Mouse (Mus musculus): Measurements from ENCODE around the gene Chia1. TPM values are rescaled to one million over a fixed set of nuclear protein-coding genes. Genes with fewer than 3 reads are reported as not detected.
"Not testable (repeated sequence)": the region's sequence is repeated elsewhere in the genome, so short reads cannot be mapped to it uniquely, and the experiment has no call there.

The Chia1 gene
- total and polyA plus RNA-seq, 3 experiments = 0.31 TPM; not detected in 2

DNA sequence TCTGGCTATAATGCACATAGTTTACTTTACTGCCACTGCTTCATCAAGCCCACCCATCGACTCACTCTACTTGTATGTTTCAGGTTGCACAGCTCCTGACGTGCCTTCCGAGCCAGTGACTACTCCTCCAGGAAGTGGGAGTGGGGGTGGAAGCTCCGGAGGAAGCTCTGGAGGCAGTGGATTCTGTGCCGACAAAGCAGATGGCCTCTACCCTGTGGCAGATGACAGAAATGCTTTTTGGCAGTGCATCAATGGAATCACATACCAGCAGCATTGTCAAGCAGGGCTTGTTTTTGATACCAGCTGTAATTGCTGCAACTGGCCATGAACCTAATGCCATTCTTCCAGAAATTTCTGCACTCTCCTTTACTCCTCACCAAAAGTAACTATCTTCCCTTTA is 18.7 kb downstream of the Chia1 start:
- no peak for TF ChIP-seq POLR2A (IDR thresholded peaks at IDR 0.05; ENCODE audit: insufficient read depth, low read depth, low read length)
- no peak for TF ChIP-seq EP300 (IDR thresholded peaks at IDR 0.05; ENCODE audit: insufficient read depth, low read depth, low read length)
- Histone ChIP-seq H3K9ac (ENCODE audit: low read depth, low read length) (no peak overlapping the region), H3K27me3 (ENCODE audit: control insufficient read depth, insufficient read depth, low read length) (no peaks in the 10 kb centered on the region), H3K79me2 (replicated peaks; ENCODE audit: control insufficient read depth, insufficient read depth, low read length) (no peaks in the 10 kb centered on the region), H3K27ac (no peak overlapping the region), H3K4me3 (no peak overlapping the region), H3K4me1 (ENCODE audit: control insufficient read depth, insufficient read depth, low read length) (no peaks in the 10 kb centered on the region), H3K36me3 (ENCODE audit: control insufficient read depth, insufficient read depth, low read length) (no peaks in the 10 kb centered on the region)
- no peak for DNase-seq
- intact Hi-C loops (cut with DNase I) = no loop called here
- WGBS = 39% methylated on average over 5 of the region's 5 CpGs

DNA sequence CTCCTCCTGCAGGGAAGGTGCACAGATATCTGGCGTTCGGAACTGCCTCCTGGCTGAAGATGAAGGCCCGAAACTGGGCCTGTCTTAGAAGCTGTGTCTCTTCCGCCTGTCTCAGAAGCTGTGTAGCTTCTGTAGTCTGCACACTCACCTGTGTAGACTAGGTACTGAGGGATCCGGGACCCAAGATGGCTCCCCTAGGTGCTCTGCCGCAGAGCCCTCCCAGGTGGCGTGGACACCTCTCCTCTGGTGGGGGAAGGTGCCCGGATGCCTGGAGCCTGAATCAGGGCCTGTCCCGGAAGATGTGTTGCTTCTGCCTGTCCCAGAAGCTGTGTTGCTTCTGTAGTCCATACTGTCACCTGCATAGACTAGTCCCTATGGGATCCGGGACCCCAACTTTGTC is 31.1 kb downstream of the Chia1 start:
- H3K27me3 ChIP-seq (ENCODE audit: control insufficient read depth, insufficient read depth, low read length) = no peaks in the 10 kb centered on the region
- 83% methylated on average over 10 of the region's 10 CpGs for WGBS
- no peak overlapping the region for H3K4me3 ChIP-seq
- no peaks in the 10 kb centered on the region for H3K4me1 ChIP-seq (ENCODE audit: control insufficient read depth, insufficient read depth, low read length)
- DNase-seq = no peak
- intact Hi-C loops (cut with DNase I) = no loop called here
- TF ChIP-seq CTCF (IDR thresholded peaks at IDR 0.05) = no peak
- no peak for TF ChIP-seq POLR2A (IDR thresholded peaks at IDR 0.05; ENCODE audit: insufficient read depth, low read depth, low read length)
- no peak for TF ChIP-seq EP300 (IDR thresholded peaks at IDR 0.05; ENCODE audit: insufficient read depth, low read depth, low read length)
- no peak overlapping the region for H3K27ac ChIP-seq
- H3K9ac ChIP-seq (ENCODE audit: low read depth, low read length) = no peak overlapping the region
- no peaks in the 10 kb centered on the region for H3K79me2 ChIP-seq (replicated peaks; ENCODE audit: control insufficient read depth, insufficient read depth, low read length)
- no peaks in the 10 kb centered on the region for H3K36me3 ChIP-seq (ENCODE audit: control insufficient read depth, insufficient read depth, low read length)

DNA sequence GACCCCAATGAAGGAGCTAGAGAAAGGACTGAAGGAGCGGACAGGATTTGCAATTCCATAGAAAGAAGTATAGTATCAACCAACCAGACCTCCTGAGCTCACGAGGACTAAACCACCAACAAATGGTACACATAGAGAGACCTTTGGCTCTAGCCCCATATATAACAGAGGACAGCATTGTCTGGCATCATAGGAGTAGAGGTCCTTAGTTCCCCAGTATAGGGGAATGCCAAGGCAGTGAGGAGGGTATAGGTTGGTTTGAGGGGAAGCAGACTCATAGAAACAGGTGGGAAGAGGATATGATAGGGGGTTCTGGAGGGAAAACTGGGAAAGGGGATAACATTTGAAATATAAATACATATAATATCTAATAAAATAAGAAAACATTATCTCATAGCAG is 41.4 kb downstream of the Chia1 start:
- no peak for DNase-seq
- H3K27ac ChIP-seq = no peak overlapping the region
- 70% methylated on average over 2 of the region's 2 CpGs for WGBS
- H3K79me2 ChIP-seq (replicated peaks; ENCODE audit: control insufficient read depth, insufficient read depth, low read length) = no peaks in the 10 kb centered on the region
- intact Hi-C loops (cut with DNase I) = no loop called here
- H3K27me3 ChIP-seq (ENCODE audit: control insufficient read depth, insufficient read depth, low read length) = no peaks in the 10 kb centered on the region
- H3K36me3 ChIP-seq (ENCODE audit: control insufficient read depth, insufficient read depth, low read length) = no peaks in the 10 kb centered on the region
- no peak overlapping the region for H3K9ac ChIP-seq (ENCODE audit: low read depth, low read length)
- no peak overlapping the region for H3K4me3 ChIP-seq
- no peak for TF ChIP-seq POLR2A (IDR thresholded peaks at IDR 0.05; ENCODE audit: insufficient read depth, low read depth, low read length)
- no peak for TF ChIP-seq CTCF (IDR thresholded peaks at IDR 0.05)
- no peak for TF ChIP-seq EP300 (IDR thresholded peaks at IDR 0.05; ENCODE audit: insufficient read depth, low read depth, low read length)
- no peaks in the 10 kb centered on the region for H3K4me1 ChIP-seq (ENCODE audit: control insufficient read depth, insufficient read depth, low read length)

DNA sequence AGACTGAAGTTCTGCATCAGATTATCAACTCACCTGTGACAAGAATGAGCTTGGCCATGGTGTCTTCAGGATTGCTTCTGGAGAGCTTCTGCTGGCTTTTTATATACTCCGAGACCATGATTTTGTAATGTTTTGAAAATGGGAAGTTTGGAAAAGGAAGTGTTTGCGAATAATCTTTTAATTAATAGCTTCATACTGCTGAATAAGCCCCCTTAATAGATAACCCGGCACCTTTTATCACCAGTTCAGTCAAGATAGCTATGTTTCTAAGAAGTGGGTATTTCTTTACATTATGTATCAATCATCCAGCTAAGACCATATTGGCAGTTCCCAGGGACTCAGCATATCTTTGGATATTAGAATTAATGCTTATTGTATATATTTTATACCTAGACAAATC is 54.4 kb downstream of the Chia1 start, which contains the start of gene Chil3:
Chil3 (minus strand) TSS at position 101 of the 400 bp plus-strand sequence.
- H3K9ac ChIP-seq (ENCODE audit: low read depth, low read length) = no peak within 1 kb of the TSS
- no peaks in the 10 kb centered on the region for H3K27me3 ChIP-seq (ENCODE audit: control insufficient read depth, insufficient read depth, low read length)
- H3K27ac ChIP-seq = no peak within 1 kb of the TSS
- no peak within 1 kb of the TSS for H3K4me3 ChIP-seq
- DNase-seq = no peak
- intact Hi-C loops (cut with DNase I) = no loop called here
- H3K79me2 ChIP-seq (replicated peaks; ENCODE audit: control insufficient read depth, insufficient read depth, low read length) = no peaks in the 10 kb centered on the region
- WGBS = 71% methylated on average over 3 of the region's 3 CpGs
- H3K4me1 ChIP-seq (ENCODE audit: control insufficient read depth, insufficient read depth, low read length) = no peaks in the 10 kb centered on the region
- H3K36me3 ChIP-seq (ENCODE audit: control insufficient read depth, insufficient read depth, low read length) = no peaks in the 10 kb centered on the region
- no peak for TF ChIP-seq CTCF (IDR thresholded peaks at IDR 0.05)
- no peak for TF ChIP-seq POLR2A (IDR thresholded peaks at IDR 0.05; ENCODE audit: insufficient read depth, low read depth, low read length)
- TF ChIP-seq EP300 (IDR thresholded peaks at IDR 0.05; ENCODE audit: insufficient read depth, low read depth, low read length) = no peak

DNA sequence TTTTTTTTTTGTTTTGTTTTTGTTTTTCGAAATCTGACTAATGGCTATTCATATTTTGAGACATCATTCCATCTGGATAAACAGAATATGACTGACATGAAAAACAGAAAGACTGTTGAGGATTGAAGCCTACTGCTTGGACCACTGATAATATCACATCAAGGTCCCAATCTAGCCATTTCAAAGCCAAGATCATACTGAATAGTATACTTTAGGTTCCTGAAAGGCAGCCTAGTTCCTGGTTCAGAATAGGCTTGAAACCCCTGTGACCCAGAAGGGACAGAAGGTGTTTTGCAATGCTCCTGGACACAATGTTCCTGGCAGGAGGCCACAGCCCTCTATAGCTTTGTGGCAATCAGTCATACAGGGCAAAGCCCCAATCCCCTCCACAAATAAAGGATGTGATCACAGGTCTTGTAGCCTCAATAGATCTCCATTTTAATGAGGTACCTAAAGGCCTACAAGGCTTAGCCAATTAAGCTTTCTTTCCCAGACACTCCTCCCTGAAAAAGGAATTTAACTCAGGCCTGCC is 57.6 kb downstream of the Chia1 start:
- Histone ChIP-seq H3K9ac (ENCODE audit: low read depth, low read length) (no peak overlapping the region), H3K4me1 (ENCODE audit: control insufficient read depth, insufficient read depth, low read length) (no peaks in the 10 kb centered on the region), H3K79me2 (replicated peaks; ENCODE audit: control insufficient read depth, insufficient read depth, low read length) (no peaks in the 10 kb centered on the region), H3K4me3 (no peak overlapping the region), H3K27ac (no peak overlapping the region), H3K36me3 (ENCODE audit: control insufficient read depth, insufficient read depth, low read length) (no peaks in the 10 kb centered on the region), H3K27me3 (ENCODE audit: control insufficient read depth, insufficient read depth, low read length) (no peaks in the 10 kb centered on the region)
- DNase-seq = peak in 1 of 2 experiments; percentile 28
- intact Hi-C loops (cut with DNase I) = no loop called here
- TF ChIP-seq EP300 (IDR thresholded peaks at IDR 0.05; ENCODE audit: insufficient read depth, low read depth, low read length) = no peak
- no peak for TF ChIP-seq CTCF (IDR thresholded peaks at IDR 0.05)
- TF ChIP-seq POLR2A (IDR thresholded peaks at IDR 0.05; ENCODE audit: insufficient read depth, low read depth, low read length) = no peak
- 33% methylated on average over 1 of the region's 1 CpGs for WGBS

DNA sequence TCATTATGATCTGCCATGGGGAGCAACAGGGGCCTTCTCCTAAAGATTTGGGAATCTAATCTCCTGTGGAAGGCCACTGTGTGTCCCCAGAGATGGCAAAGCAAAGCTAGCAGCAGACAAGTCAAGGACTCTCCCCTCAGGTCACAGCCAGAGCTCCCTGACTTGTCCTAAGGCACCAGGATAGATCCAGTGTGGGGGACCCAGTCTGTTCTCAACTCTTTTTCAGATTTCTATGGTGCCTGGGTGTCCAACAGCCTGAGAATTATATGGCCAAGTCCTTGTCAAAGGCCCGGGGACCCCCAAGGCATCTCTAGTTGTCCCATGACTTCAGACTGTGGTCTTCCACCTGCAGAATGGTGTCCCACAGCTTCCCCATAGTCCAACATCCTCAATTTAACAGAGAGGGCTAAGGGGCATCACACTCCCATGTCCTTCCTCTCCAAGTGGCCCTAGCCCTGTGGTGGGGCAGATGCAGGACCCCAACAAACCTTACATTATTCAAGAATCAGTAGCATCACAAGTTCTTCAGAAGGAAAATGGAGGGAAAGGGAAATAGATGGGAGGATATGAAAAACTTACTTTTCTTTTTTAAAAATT is 58.2 kb downstream of the Chia1 start:
- TF ChIP-seq CTCF (IDR thresholded peaks at IDR 0.05) (no peak), EP300 (IDR thresholded peaks at IDR 0.05; ENCODE audit: insufficient read depth, low read depth, low read length) (no peak), POLR2A (IDR thresholded peaks at IDR 0.05; ENCODE audit: insufficient read depth, low read depth, low read length) (no peak)
- WGBS = 59% methylated on average over 1 of the region's 1 CpGs
- H3K36me3 ChIP-seq (ENCODE audit: control insufficient read depth, insufficient read depth, low read length) = no peaks in the 10 kb centered on the region

DNA sequence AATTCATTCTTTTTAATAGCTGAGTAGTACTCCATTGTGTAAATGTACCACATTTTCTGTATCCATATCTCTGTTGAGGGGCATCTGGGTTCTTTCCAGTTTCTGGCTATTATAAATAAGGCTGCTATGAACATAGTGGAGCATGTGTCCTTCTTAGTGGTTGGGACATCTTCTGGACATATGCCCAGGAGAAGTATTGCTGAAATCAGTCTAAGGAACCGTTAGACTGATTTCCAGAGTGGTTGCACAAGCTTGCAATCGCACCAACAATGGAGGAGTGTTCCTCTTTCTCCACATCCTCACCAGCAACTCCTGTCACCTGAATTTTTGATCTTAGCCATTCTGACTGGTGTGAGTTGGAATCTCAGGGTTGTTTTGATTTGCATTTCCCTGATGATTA is 59.5 kb downstream of the Chia1 start:
- WGBS = 43% methylated on average over 2 of the region's 2 CpGs
- DNase-seq; H3K36me3 ChIP-seq (ENCODE audit: control insufficient read depth, insufficient read depth, low read length); H3K27me3 ChIP-seq (ENCODE audit: control insufficient read depth, insufficient read depth, low read length); H3K4me1 ChIP-seq (ENCODE audit: control insufficient read depth, insufficient read depth, low read length); H3K79me2 ChIP-seq (replicated peaks; ENCODE audit: control insufficient read depth, insufficient read depth, low read length); H3K4me3 ChIP-seq; H3K27ac ChIP-seq; intact Hi-C loops (cut with DNase I); H3K9ac ChIP-seq (ENCODE audit: low read depth, low read length): not testable (repeated sequence)

More for the DNA sequence above, 58.2 kb downstream of the Chia1 start:
- H3K4me1 ChIP-seq (ENCODE audit: control insufficient read depth, insufficient read depth, low read length) = no peaks in the 10 kb centered on the region
- H3K9ac ChIP-seq (ENCODE audit: low read depth, low read length) = no peak overlapping the region
- H3K4me3 ChIP-seq = no peak overlapping the region
- H3K79me2 ChIP-seq (replicated peaks; ENCODE audit: control insufficient read depth, insufficient read depth, low read length) = no peaks in the 10 kb centered on the region
- intact Hi-C loops (cut with DNase I) = no loop called here
- no peak for DNase-seq
- H3K27ac ChIP-seq = no peak overlapping the region
- no peaks in the 10 kb centered on the region for H3K27me3 ChIP-seq (ENCODE audit: control insufficient read depth, insufficient read depth, low read length)

DNA sequence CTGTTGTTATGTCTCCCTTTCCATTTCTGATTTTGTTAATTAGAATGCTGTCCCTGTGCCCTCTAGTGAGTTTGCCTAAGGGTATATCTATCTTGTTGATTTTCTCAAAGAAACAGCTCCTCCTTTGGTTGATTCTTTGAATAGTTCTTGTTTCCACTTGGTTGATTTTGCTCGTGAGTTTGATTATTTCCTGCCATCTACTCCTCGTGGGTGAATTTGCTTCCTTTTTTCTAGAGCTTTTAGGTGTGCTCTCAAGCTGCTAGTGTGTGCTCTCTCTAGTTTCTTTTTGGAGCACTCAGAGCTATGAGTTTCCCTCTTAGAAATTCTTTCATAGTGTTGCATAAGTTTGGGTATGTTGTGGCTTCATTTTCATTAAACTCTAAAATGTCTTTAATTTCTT is 61.9 kb downstream of the Chia1 start:
- DNase-seq; H3K9ac ChIP-seq (ENCODE audit: low read depth, low read length); H3K4me1 ChIP-seq (ENCODE audit: control insufficient read depth, insufficient read depth, low read length); H3K27ac ChIP-seq; H3K27me3 ChIP-seq (ENCODE audit: control insufficient read depth, insufficient read depth, low read length); H3K36me3 ChIP-seq (ENCODE audit: control insufficient read depth, insufficient read depth, low read length); intact Hi-C loops (cut with DNase I); H3K4me3 ChIP-seq; H3K79me2 ChIP-seq (replicated peaks; ENCODE audit: control insufficient read depth, insufficient read depth, low read length): not testable (repeated sequence)
- WGBS = 40% methylated on average over 2 of the region's 2 CpGs

All from heart, adult 2 months (tissue).